Mouse (Mus musculus): ENCODE results near the gene Wasf2. TPM values are rescaled to one million over a fixed set of nuclear protein-coding genes. Genes with fewer than 3 reads are reported as not detected.

The Wasf2 gene
- total RNA-seq, 2 experiments from 2014 or later = 34.9 to 35.6 TPM

DNA sequence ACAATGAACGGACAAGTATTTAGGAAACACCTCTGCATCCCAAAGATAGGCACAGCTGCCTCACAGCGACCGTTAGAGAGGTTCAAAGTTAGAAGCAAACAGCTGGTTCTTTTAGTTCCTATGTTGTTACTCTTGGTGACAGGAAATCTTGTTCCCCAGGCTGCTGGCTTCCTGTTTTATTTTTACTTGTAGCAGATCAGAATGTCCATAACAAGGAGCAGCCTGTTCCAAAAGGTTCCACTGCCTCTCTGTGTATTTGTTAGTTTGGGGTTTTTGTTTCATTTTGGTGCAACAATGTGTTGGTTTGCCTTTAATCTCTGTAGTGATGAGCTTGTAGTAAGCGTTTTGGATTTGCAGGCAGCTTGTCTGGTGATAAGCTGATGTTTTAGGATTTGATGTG lies 44.1 kb downstream of the Wasf2 start:
- Histone ChIP-seq H3K4me3 (peak overlapping the region; percentile 51), H3K27ac (peak overlapping the region; percentile 81)
- no peak for DNase-seq
- intact Hi-C loops (cut with DNase I) = loop anchor here (2.0 kb wide), 1 partner anchor 42 kb away; no protein-coding TSS in a partner anchor
- TF ChIP-seq CTCF (IDR thresholded peaks at IDR 0.05) = no peak

DNA sequence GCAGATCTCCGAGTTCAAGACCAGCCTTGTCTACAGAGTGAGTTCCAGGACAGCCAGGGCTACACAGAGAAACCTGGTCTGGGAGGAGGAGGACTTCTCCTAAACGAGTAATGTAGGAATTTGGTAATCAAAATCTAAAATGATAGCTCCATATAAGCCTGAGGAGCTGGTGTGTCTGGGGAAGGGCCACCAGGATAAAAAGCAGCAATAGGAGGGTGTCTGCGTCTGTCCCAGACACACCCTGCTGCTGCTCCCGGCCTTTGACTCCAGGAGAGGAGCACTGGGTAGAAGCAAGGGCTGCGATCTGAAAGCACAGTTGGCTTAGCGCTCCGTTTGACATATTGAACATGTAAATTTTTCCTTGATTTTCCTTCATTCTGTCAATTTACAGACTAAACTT lies 45.0 kb downstream of the Wasf2 start:
- no peak for TF ChIP-seq CTCF (IDR thresholded peaks at IDR 0.05)
- peak overlapping the region; percentile 36 for H3K4me3 ChIP-seq
- H3K27ac ChIP-seq = peak overlapping the region; percentile 81
- intact Hi-C loops (cut with DNase I) = loop anchor here (2.0 kb wide), 1 partner anchor 42 kb away; no protein-coding TSS in a partner anchor
- no peak for DNase-seq

DNA sequence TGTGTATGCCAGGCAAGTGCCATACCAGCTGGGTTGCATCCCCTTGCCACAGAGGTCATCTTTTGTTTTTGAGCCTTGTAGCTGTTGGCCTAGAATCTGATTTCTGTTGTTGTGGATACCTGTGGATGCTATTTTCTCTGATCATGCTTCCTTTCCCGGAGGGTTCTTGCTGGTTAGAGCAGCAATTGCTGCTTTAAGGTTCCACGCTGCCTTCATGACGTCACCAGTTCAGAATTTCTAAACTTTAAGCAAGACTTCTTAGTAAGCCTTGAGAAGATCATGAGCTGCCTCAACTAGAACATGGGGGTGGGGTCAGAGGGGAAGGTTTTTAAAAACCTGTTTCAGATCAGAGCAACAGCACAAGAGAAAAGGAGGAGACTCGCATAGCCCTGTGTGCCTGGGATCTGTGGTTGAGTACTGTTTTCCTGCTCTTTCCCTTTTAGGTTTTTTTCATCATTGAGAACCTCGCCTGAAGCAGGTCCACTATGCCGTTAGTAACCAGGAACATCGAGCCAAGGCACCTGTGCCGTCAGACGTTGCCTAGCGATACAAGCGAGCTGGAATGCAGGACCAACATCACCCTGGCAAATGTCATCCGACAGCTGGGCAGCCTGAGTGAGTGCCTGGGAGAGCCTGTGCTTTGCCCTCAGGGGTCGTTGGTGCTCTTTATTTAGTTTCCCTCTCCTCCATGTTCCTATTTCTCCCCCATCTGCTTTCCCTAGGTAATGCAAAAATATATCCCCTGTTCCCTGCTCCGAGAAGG lies 45.9 kb downstream of the Wasf2 start:
- intact Hi-C loops (cut with DNase I) = loop anchor here (2.0 kb wide), 1 partner anchor 43 kb away; no protein-coding TSS in a partner anchor
- Histone ChIP-seq H3K27ac (peak overlapping the region; percentile 81), H3K4me3 (peak overlapping the region; percentile 37)
- no peak for TF ChIP-seq CTCF (IDR thresholded peaks at IDR 0.05)
- peak; percentile 60 for DNase-seq

GRCm38 (mm10) chr4:133176761-133177403 lies 46.6 kb downstream of the Wasf2 start:
- intact Hi-C loops (cut with DNase I) = no loop called here
- Histone ChIP-seq H3K4me3 (peak overlapping the region; percentile 37), H3K27ac (peak overlapping the region; percentile 81)
- TF ChIP-seq CTCF (IDR thresholded peaks at IDR 0.05) = no peak
- DNase-seq = no peak

DNA sequence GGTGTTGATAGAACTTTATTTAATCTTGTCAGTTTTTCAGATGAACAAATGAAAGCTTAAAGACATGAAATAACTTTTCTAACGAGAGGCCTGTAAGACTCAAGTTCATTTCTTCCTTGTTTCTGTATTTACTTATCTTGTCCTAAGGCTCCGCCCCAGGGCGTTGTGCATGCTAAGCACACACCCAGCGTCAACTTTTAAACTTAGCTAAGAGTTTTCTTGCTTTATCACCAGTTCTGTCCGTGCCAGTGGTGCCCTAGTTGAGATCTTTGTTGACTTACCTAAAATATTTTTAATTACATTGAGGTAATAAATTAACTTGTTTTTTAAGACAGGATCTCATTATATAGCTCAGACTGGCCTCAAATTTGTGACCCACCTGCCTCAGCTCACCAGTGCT lies 48.0 kb downstream of the Wasf2 start:
- Histone ChIP-seq H3K4me3 (no peak overlapping the region), H3K27ac (peak overlapping the region; percentile 44)
- intact Hi-C loops (cut with DNase I) = no loop called here
- no peak for TF ChIP-seq CTCF (IDR thresholded peaks at IDR 0.05)
- DNase-seq = no peak

DNA sequence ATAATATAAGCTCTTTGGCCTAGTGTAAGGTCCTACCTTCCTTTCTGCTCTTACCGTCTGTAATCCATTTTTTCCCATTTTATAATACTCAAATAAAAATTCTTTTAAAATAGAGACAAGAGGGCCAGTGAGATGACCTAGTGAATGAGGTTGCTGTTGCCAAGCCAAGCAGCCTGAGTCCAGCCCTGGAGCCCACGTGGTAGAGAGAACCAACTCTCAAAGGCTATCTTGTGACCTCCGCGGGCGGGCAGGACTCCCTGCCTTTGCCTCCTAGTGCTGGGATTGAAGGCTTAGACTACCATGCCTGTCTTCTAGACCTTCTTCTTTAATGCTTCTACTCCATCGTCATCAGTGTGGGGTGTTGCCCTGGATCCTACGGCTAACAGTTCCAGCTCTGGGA lies 49.0 kb downstream of the Wasf2 start:
- intact Hi-C loops (cut with DNase I) = no loop called here
- no peak for TF ChIP-seq CTCF (IDR thresholded peaks at IDR 0.05)
- Histone ChIP-seq H3K27ac (no peak overlapping the region), H3K4me3 (no peak overlapping the region)
- peak; percentile 48 for DNase-seq

GRCm38 (mm10) chr4:133182439-133183033 lies 52.2 kb downstream of the Wasf2 start:
- intact Hi-C loops (cut with DNase I) = no loop called here
- Histone ChIP-seq H3K27ac (peak overlapping the region; percentile 69), H3K4me3 (no peak overlapping the region)
- peak; percentile 24 for DNase-seq
- TF ChIP-seq CTCF (IDR thresholded peaks at IDR 0.05) = no peak

DNA sequence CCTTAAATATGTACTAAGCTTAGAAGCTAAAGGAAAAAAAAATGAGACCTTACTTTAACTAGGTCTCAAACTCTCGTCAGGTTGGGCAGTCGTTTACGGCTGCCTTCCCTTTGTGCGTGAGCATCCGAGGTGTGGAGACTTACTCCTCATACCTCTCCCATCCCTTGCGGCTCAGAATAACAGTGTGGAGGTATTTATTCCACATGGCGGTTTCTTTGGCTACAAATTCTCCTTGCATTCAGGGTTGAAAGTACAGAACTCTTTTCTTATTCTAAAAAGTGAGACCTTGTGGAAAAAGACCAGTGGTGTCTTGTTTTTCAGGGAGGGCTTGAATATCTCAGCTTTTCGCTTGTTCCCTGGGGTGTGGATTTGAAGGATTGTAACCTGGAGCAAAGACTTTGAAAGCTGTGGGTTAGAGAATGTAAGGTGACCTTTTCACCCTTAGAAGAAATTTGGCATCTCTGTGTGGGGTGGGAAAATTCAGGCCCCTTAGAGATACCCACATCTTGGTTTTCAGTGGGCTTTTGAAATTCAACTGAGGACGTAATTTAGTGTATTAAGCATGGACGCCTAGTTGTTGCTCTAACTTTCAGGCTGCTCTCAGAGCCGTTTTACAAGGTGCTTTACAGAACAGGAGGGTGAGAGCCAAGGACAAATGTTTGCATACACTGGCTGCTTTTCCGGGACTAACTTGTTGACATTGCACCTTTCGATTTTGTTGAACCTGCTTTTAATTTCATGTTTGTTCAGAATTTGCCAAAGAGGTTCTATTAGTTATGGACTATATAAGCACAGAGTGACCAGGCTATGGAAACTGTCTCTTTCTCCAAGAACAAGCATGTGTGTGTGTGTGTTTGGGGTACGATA lies 54.0 kb downstream of the Wasf2 start:
- intact Hi-C loops (cut with DNase I) = no loop called here
- TF ChIP-seq CTCF (IDR thresholded peaks at IDR 0.05) = no peak
- no peak overlapping the region; the same call in 1 of the 2 replicates for H3K4me3 ChIP-seq
- H3K27ac ChIP-seq = peak overlapping the region; percentile 81
- peak; percentile 4 for DNase-seq

DNA sequence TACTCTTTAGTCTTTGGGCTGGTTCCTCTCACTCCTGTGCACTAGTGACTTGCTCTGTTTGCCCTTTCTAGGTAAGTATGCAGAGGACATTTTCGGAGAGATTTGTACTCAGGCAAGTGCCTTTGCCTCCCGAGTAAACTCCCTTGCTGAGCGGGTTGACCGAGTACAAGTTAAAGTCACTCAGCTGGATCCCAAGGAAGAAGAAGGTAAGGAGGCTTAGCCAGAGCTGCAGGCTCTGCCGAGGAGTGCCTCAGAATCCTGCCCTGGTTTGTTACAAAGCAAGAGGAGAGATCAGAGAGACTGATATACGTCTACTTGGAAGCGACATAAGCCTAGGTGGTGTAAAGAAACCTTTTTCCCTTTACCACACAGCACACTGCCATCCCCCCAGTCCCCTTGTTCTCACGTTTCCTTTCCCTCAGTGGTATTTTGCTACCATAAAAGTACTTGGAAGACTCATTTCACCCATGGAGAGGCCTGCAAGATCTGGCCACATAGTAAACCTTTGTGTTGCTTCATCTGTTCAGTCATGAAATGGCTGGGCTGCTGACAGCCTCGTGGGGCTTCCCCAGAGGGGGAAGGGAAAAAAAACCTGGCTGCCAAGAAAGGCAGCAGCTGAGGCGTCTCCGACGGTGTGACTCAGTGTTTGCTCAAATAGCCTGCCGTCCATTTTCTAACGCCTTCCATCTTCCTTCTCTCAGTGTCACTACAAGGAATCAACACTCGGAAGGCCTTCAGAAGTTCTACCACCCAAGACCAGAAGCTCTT lies 54.8 kb downstream of the Wasf2 start:
- peak overlapping the region; percentile 49 for H3K4me3 ChIP-seq
- intact Hi-C loops (cut with DNase I) = no loop called here
- no peak for TF ChIP-seq CTCF (IDR thresholded peaks at IDR 0.05)
- peak overlapping the region; percentile 81 for H3K27ac ChIP-seq
- DNase-seq = peak; percentile 81

DNA sequence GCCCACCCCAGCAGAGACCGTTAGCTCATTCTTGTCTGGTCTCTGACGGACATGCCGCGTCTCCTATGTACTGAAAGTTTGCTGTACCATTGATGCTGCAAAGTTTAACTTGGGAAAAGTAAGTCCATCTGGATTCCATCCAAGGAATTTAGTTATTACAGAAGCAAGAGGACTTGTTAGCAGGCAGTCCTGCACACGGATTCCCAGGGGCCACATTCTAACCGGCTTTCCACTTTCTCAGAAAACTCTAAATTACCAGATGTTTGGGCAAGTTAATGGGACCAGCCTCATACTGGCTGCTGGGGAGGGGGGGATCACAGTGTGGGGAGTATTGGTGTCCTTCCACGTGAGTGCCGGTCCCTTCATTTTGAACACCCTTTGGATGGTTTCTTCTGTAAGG lies 55.6 kb downstream of the Wasf2 start:
- TF ChIP-seq CTCF (IDR thresholded peaks at IDR 0.05) = no peak
- Histone ChIP-seq H3K4me3 (peak overlapping the region; percentile 49), H3K27ac (peak overlapping the region; percentile 81)
- intact Hi-C loops (cut with DNase I) = no loop called here
- DNase-seq = peak; percentile 28

- intact Hi-C loops (cut with DNase I) = no loop called here
- H3K27ac ChIP-seq = no peak overlapping the region
- DNase-seq = no peak
- H3K4me3 ChIP-seq = no peak overlapping the region
- peak; percentile 25; the same call in 1 of the 2 replicates for TF ChIP-seq CTCF (IDR thresholded peaks at IDR 0.05)
These were observed 56.6 kb downstream of the Wasf2 start for GRCm38 (mm10) chr4:133186856-133187255.

All from gastrocnemius, adult 2 months (tissue).